Mouse (Mus musculus) forelimb bud, embryonic 11.5 days (tissue): ENCODE measurements at regions not wholly inside any gene's neighbourhood (a gene's known extent, or its start where the extent isn't known, plus 50 kb on each side); places are given as distances from the start of the nearest gene placed in this dataset.

Experiments
- DNase-seq: peaks from one replicate; pipeline ENCODE4 v3.0.0-alpha.2; 2012; ENCODE audit warnings: low read depth, low spot score

DNA sequence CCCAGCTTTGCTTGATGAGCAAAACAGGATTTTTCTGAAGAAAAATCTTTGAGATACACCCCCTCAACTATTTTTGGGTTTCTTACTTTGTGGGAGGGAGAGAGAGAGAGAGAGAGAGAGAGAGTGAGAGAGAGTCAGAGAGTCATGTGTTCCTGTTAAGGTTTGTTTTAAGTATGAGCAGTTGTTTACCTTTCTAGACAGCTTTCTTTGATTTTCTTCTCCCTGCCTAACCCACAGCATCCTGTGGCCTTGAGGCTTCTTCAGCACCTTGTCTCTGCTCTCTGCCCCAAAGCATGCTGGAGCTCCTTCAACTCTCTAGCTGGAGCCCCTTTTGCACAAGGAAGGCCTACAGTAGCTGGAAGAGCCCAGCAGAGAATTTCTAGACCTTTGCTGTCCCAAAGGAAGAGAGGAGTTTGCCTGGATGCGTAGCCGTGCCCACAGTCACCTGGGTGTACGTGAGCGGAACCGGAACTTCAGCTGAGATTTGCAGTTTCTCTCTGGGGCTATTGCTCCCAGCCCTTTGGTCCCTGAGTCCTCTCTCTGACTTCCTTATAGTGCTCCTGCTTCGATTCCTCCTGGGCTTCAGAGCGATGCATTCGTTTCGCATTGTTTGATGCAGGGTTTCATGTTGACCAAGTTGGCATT is 1242.1 kb upstream of the A1bg start:
- no peak for DNase-seq

DNA sequence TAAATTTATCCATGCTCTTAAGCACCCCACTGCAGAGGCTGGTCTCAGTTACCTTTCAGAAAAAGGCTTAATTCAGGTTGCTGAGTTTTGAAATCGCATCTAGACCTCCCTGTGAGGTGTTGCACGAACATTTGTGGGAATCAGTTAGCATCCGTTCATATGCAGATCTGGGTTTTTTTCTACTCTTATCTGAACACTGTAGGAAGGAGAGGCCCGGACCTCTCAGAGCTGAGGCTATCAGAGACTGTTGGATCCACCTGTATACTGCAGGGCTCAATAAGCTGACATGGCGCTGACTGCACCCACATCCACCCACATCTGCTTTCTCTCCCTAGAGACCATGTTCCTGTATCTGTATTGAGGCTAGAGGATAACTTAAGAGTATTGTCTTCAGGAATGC is 1240.4 kb upstream of the A1bg start:
- DNase-seq, result no peak

DNA sequence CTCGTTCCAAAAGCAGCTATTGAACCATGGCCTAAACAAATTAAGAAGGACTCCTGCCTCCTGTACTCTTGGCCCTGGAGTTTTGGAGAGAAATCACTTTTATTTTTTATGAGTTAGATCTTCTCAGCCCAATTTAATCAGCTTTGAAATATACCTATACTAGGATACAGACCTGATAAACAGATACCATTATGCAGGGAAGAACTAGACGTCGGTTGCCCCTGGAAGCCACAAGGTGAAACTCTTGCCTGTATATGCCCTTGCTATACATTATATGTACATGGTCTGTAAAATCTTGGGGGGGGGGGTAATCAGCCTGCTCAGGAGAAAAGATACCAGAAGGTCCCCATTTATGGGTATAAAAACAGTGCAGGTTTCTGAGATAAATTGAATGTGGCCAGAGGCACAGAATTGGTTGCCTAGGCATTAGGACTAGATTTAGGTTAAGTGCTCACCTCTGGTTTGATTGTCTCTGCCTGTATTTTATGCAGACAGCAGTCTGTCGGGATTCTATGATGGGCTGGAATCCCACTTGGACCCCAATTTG is 1239.9 kb upstream of the A1bg start:
- no peak for DNase-seq

DNA sequence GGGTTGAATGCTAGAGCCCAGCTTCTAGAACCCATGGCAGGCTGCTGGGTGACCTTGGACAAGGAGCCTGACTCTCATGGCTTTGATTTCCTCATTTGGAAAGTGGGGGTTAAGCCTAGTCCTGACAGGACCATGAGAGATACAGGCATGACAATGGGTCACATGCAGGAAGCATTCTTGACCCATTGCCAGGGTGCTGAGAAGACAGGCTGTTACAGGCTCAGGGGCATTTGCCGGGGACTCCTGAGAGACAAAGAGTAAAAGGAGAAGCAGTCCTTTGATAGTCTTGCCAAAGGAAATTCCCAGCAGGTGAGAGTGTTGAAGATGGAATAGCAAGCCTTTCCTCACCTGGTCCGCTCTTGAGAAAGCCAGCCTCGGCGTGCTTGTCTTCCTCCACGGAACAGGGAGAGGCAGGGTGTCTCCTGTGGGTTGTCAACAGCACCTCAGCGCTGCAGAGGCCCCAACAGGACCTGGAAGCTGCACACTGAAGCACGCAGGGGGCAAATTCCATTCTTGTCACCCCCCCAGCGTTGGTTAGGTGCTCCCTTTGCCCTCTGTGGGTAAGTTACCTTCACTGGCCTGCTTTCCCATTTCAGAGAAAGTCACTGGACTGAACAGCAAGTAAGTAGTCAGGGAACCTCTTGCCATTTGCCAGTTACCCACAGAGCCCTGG is 1239.3 kb upstream of the A1bg start:
- no peak for DNase-seq

DNA sequence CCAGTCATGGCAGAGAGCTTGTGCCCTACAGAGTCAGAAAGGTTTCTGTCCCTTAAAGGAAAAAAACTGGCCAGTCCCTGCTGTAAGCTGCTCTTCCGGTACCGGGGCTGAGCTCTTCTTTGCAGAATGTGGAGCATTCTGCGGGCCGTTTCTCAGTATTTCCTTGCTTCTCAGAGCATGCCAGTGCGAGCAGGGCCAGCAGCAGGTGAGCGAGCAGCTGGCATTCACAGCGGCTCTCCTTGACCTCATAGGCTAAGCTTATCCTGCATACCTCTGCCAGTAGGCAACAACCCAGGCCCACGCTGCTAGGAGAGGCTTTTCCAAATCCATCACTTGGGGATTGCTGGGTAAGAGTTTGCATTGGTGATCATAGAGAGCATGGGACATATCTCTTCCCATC is 1238.2 kb upstream of the A1bg start:
- no peak for DNase-seq

DNA sequence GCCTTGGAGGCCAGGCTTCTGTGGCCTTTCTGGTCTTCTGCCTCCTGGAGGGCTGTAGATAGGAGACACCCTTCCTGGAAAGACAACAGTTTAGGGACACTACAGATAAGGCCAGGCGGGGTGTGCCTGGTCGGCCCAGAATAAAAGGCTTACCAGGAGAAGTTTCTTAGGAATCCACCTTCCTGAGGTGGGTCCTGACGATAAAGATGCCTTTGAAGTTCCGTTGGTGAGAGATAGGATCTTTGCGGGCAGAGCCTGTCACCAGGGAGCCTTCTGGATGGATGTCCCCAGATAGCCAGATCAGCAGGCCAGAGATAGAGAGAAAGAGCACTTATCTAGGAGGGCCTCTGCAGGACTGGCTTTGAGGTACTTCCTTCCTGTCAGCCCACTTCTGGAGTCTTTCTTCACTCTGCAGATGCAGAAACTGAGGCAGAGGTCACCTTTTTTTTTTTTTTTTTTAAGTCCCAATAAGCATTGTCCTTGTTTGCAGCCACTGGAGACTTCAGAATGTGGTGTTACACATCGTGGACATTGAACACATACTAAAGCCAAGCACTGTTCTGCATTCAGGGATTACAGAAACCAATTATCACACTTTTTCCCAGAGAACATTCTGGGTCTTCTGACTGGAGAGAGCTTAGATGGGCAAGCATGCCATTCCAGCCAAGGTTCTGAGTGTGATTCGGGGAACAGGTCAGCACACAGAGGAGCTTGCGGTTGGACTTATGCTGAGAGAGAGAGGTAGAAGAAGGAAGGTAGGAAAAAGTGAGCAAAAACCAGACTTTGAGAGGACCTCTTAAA is 1236.3 kb upstream of the A1bg start:
- DNase-seq, result no peak

DNA sequence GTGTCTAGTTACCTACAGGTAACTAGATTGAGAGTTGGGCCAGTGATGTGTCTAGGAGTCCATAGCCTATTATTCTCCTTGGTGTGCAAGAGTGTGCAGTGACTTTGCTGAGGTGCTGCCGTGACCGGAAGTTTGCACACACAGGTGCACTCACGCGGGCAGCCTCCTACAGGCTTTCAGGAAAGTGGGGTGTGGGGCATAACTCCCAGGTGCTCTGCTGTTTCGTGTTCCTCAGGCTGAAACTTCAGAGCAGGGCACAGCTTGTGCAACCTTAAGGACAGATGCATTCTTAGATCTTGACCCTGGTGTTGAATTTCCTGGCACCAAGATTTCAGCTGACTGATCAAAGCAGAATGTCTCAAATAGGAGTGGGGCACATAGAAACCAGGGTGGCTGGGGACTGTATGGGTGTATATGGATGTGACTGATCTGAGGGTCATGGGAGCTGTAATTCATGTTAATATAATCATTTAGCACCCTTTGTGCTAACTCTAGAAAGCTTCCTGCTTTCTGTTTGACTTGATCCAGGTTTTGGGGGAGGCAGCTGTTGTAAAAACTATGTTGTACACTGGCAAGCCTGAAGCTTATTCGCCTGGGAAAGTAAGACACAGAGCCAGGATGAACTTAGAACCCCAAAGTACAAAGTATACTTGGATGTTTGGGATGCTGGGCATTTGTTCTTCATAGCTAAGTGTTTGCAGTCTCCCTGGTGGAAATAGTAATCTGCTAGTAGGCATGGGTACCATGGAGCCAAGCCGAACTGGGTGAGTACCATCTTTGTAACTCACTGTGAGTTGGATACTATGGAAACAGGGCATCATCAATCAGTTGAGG is 1234.6 kb upstream of the A1bg start:
- no peak for DNase-seq

DNA sequence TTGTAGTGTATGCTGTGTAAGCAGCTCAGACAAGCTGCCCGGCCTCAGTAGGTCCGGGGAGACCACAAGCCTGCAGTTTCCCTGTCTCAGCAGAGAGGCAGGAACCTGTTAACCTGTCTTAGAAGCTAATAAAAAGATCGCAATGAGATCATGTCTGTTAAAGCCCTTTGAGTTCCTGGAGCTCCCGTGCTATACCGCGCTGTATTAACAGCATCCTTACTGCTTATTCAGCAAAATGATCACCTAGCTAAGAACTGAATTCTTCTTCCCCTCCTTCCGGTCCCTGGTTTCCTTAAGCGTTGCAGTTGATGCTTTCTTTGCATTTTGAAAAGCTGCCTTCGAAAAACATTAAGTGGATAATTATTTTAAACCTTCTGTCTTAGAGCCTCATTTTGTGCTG is 1230.4 kb upstream of the A1bg start:
- DNase-seq, result no peak

DNA sequence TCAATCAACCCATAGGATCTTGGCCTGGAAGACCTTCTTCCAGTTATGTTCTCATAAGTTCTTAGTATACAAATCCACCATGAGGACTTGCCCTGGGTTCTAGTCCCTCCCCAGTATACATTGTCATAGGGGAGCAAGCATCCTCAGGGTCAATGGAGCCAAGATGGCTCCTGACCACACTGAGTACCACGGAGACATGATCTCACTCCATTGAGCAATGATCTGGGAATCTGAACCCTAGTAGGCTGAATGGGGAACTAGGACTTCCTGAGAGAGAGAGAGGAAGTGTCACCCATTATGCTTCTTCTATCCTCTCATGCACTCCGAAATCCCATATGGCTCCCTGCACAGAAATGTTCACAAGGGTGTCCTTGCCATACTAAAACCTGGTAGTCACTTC is 1229.3 kb upstream of the A1bg start:
- DNase-seq, result no peak

DNA sequence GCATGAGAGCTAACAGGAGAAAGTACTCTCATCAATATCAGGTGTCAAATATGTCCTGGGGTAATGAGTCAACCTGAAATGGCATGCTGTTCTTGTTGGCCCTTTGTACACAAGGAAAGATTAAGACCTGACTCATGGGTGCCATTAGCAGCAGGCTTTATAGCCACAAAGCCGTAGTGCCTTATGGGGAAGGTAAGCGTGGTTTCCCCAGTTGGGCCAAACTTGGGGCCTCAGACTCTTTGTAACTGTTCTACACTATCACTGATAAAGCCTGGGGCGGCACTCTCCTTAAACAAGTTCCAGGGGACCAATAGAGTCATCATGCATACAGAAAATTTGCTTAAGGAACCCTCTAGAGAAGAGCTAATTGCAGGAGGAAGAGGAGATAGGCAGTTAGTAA is 1228.9 kb upstream of the A1bg start:
- DNase-seq, result no peak

DNA sequence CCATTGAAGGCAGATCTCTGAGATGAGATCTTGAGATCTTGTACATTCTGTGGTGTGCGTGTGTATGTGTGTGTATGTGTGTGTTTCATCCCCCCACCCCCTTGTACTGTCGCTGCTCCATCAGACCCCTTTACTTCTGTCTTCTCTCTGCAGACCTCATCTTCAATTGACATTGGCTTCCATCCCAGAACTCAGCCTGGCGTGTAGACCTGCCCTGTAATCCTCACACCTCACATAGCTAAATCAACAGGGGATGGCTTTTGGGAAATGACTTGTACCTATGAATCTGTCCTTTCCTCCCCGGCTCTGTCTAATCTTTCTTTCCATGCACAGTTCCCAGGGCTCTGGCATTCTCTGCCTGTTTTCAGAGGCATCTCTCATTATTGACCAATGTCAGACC is 1227.5 kb upstream of the A1bg start:
- no peak for DNase-seq

DNA sequence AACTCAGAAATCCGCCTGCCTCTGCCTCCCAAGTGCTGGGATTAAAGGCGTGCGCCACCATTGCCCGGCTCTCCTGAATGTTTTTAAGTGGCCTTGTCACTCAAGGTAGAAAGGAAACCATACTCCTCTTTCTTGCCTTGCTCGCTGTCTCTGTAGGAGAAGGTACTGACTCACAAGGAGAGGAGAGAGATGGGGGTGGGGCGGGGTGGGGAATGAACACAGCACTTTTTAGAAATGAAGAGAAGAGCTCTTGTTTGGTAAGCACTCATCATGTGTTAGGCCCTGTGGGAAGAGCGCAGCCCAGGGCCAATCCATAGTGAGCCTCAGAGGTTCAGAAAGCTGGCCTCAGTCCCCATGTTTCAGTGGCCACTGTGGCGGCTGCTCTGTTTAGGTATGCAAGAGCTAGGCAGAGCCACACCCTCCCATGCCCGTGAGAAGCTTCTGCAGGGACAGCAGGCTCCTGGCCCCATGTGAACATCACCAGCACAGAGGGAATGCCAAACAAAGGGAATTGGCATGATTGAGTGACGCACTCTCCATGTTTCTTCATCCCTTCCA is 1225.9 kb upstream of the A1bg start:
- DNase-seq, result no peak

DNA sequence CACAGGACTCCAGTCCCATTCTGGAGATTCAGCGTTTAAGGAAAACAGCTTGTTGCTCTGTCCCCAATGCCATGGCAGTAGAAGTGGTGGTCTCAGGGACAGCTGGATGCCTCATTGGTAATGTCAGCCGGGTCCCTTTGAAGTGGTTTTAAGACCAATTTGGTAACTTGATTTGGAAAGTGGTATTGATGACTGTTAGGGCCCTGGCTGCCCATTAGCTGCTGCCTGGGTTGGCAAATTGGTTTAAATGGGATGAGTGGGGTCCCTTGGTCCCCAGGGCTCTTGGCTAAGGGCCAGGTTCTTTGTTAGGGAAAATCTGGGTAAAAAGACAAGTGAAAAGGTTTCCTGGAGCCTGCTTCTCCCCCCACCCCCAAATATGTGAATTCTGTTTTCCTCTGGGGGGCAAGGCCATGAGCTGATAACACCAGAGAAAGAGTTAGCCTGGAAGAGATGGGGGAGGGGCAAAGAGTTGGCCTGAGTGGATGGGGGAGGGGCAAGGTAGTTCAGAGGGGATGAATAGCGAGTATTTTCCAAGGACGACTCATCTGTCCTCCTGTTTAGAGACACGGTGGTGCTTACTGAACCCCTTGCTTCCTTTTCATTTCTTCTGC is 1224.6 kb upstream of the A1bg start:
- peak; percentile 28 for DNase-seq

DNA sequence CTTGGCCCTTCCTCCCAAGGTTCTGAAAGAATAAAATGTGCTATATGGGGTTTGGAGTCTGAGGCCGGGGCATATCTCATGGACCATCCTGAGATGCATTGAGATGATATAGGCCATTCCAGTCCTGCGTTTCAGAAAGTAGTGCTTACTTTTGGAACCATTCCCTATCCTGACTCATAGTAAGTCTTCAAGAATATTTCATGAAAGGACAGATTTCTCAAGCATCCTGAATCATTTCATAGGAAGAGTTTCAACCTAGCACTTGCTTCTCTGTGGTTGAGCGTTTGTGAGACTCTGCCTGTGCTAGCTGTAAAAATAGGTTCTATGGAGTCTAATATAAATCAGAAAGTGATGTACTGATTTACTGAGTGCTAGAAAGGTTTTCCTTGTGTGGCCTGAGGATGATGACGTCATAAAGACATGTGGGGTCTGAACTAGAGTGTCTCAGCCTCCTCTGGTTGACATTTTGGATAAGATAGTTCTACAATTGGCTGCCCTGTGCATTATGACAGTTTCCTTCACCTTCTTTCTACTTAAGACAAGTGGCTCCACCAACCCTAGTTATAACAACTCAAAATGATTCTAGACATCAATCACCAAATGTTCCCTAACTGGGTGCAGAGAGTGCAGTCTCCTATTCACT is 1223.0 kb upstream of the A1bg start:
- no peak for DNase-seq

DNA sequence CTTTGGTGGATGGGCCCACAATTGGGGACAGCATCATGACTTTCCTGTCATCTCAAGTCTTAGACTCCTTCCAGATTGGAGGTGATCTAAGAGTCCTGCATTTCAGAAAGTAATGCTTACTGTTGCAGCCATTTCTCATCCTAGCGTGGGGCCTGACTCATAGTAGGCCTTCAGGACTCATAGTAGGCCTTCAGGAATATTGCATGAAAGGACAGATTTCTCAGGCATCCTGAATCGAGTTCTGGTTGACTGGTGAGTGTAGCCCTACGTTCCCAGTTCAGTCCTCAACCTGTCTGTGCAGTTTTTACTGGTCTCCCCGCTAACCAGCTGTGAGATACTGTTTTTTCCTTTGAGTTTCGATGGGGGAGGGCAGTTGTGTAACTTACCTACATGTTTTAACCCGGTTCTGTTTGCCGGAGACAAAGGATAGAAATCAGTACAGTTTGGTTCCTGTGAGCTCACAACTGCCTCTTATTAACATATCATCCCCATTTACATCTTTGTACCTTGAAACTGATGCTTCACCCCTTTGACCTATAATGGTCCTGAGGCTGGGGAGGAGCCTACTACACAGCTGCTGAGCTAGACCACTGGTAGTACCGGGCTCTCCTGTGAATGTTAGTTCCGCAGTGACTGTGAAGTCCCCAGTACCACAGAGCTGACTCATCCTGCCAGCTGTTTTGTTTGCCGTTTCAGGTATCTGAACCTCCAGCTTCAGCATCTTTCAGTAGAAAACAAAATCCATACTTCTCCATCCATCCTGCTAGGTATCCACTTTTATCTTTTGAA is 1222.2 kb upstream of the A1bg start:
- DNase-seq, result no peak

DNA sequence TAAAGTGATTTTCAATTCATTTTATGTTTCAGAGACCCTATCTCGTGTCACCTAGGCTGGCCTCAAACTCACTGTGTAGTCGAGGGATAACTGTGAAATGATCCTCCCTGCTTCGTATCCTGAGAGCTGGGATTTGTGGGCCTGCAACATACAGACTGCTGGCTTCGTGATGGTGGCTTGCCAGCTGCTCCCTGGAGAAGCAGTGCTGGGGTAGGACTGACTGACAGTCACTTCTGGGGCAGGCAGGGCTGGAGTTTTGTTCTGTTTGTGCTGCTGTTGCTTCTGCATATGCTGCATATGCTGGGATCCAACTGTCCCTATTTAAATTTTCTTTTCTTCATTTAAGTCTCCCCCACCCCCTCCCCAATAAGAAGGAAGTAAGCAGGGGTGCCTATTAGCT is 1217.0 kb upstream of the A1bg start:
- no peak for DNase-seq

DNA sequence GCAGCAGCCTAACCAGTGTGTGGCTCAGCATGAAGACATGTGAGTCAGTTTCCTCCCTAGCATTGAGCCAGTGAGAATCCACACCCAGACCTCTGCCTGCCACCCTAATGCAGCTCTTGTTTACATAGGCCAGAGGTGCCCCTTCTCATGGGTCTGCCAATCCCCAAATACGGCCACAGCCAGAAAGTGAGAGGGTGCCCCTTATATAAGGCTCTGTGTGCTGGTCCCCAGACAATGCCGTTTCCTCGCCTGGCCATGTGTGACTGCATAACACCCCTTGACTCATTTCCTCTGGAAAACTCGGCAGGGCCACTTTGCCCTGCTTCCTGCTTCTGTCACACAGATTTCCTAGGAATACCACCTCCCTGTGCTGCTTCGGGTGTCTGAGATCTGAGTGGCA is 1216.4 kb upstream of the A1bg start:
- no peak for DNase-seq

DNA sequence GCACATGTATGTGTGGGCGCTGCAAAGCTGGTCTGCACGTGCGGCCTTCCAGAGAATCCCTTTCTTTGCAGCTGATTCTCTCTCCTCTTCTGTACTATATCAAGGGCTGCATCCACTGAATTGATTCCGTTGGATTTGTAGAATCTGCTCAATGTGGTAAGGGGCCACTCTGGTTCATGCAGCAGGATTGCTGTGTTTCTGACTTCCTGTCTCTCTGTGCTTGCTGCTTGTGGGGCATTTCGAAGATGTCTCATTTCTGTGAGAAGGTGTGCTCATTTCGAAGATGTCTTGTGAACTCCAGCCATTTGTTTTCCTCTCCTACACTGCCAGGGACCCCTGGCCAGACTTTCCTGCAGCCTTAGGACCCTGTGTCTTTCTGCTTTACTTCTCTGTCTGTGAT is 1215.9 kb upstream of the A1bg start:
- DNase-seq, result no peak

DNA sequence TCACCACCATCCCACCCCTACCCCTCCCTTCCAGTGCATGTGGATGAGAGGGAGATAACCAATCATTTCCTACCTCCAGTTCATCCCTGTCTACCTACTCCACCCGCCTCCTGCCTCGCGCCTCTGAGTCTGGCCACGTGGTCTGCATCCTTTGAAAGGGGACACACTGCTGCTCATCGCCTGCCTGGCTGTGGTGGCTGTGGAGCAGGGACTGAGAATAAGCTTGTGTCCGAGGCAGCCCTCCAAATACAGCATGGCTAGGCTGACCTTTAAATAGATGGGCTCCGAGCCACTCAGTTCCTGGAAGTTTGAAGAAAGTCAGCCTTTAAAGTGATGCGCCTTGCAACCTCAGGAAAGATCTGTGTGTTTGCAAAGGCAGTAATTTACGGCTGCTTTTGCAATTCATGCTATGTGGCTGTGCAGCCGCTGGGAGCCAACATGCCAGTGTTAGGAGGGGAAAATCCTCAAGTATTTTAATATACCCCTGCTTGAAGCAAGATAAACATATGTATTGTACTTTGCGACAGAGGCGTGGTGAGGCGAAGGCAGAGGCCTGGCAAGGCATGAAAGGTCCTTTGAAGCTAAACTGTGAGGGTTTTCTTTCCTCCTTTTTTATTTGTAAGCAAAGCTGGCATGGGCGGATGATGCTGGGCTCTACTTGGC is 1214.3 kb upstream of the A1bg start:
- DNase-seq, result no peak
